Mouse (Mus musculus) spleen, adult 2 months (tissue): ENCODE results near the gene Crhbp.

Experiments
- CTCF ChIP-seq: fragments of 200-500 bp; IDR thresholded peaks from 2 replicates; pipeline ENCODE4 v1.5.1; 2011; ENCODE audit warnings: mild to moderate bottlenecking, inconsistent platforms; ENCODE audit not compliant: insufficient read depth, insufficient read length, insufficient replicate concordance; ENCODE audit errors: extremely low read depth
- POLR2A ChIP-seq: fragments of 200-500 bp; IDR thresholded peaks from 2 replicates; pipeline ENCODE4 v1.6.1; 2011; ENCODE audit warnings: low read depth, low read length, inconsistent platforms

- TF ChIP-seq CTCF (no peak), POLR2A (no peak)
Observed at GRCm38 (mm10) chr13:95493296-95493695, 48.6 kb upstream of the Crhbp start.
